Mouse (Mus musculus) cortical plate, adult 2 months (tissue): ENCODE data around the gene Spred2.

Experiments
- CTCF ChIP-seq: fragments of 200-500 bp; IDR thresholded peaks from 2 replicates; pipeline ENCODE4 v1.5.1; 2011; ENCODE audit warnings: mild to moderate bottlenecking, control low read depth, low read length; ENCODE audit not compliant: insufficient read depth; ENCODE audit errors: extremely low read depth
- POLR2A ChIP-seq: fragments of 200-500 bp; IDR thresholded peaks from 2 replicates; pipeline ENCODE4 v1.6.1; 2011; ENCODE audit warnings: mild to moderate bottlenecking, low read length, control low read depth; ENCODE audit not compliant: insufficient read depth; ENCODE audit errors: extremely low read depth

- TF ChIP-seq CTCF (no peak), POLR2A (no peak)
These were observed 55.2 kb downstream of the Spred2 start for GRCm38 (mm10) chr11:19979338-19979737.
